Mouse (Mus musculus) liver, adult 2 months (tissue): Measurements from ENCODE around the gene Trabd. TPM values are rescaled to one million over a fixed set of nuclear protein-coding genes. Genes with fewer than 3 reads are reported as not detected.

ENCODE experiments used
- DNase-seq: peaks from one replicate; pipeline ENCODE4 v3.0.0-alpha.2; 2011; ENCODE audit warnings: low read depth, low spot score; ENCODE audit errors: extremely low read depth
- H3K27ac ChIP-seq: fragments of 200-500 bp; replicated peaks from 2 replicates; pipeline ENCODE4 v1.5.1; 2012; ENCODE audit warnings: low read depth, mild to moderate bottlenecking, control low read depth, inconsistent platforms, low read length; ENCODE audit not compliant: insufficient read depth
- H3K27me3 ChIP-seq: fragments of 200-500 bp; 2 replicates; pipeline ENCODE4 v1.6.1; 2012; ENCODE audit warnings: mild to moderate bottlenecking, moderate library complexity, low read length, inconsistent platforms; ENCODE audit not compliant: control insufficient read depth, insufficient read depth
- H3K36me3 ChIP-seq: fragments of 200-500 bp; 2 replicates; pipeline ENCODE4 v1.6.1; 2012; ENCODE audit warnings: low read length, inconsistent platforms; ENCODE audit not compliant: control insufficient read depth, insufficient read depth
- H3K4me1 ChIP-seq: fragments of 200-500 bp; 2 replicates; pipeline ENCODE4 v1.6.1; 2011; ENCODE audit warnings: low read length; ENCODE audit not compliant: control insufficient read depth, insufficient read depth
- H3K4me3 ChIP-seq: fragments of 200-500 bp; 2 replicates; pipeline ENCODE4 v1.5.1; 2011; ENCODE audit warnings: low read depth, mild to moderate bottlenecking, control low read depth, low read length, moderate library complexity; ENCODE audit not compliant: insufficient read depth
- H3K79me2 ChIP-seq: fragments of 200-500 bp; 2 replicates; pipeline ENCODE4 v1.6.1; 2012; ENCODE audit warnings: inconsistent platforms, mild to moderate bottlenecking, low read length, moderate library complexity; ENCODE audit not compliant: control insufficient read depth, insufficient read depth
- H3K9ac ChIP-seq: fragments of 200-500 bp; 2 replicates; pipeline ENCODE4 v1.6.1; 2012; ENCODE audit warnings: low read depth, mild to moderate bottlenecking, control low read depth, inconsistent platforms, low read length
- CTCF ChIP-seq: fragments of 200-500 bp; IDR thresholded peaks from 2 replicates; pipeline ENCODE4 v1.5.1; 2011; ENCODE audit warnings: low read depth, low read length, control low read depth
- POLR2A ChIP-seq: fragments of 200-500 bp; IDR thresholded peaks from 2 replicates; pipeline ENCODE4 v1.6.1; 2011; ENCODE audit warnings: low read length, control low read depth; ENCODE audit not compliant: insufficient read depth; ENCODE audit errors: extremely low read depth
- WGBS: fragments of 180-500 bp; shearing (Covaris S2); methylation state at CpG from one replicate; pipeline ENCODE4 v1.1.7; 2018; 5-methylcytosine and 5-hydroxymethylcytosine counted together
- polyA plus RNA-seq: library from polyadenylated mRNA; depleted of rRNA; stranded (reverse); fragments of >200 nt; gene quantifications from 2 replicates; pipeline ENCODE4 v1.2.3, GENCODE M21; 2012
- total RNA-seq: library from RNA; depleted of rRNA; stranded (reverse); fragments of >200 nt; gene quantifications from 2 replicates; pipeline ENCODE4 v1.2.3, GENCODE M21; 2014

Gene Trabd
- total and polyA plus RNA-seq, 2 experiments = 64.0 to 81.6 TPM

DNA sequence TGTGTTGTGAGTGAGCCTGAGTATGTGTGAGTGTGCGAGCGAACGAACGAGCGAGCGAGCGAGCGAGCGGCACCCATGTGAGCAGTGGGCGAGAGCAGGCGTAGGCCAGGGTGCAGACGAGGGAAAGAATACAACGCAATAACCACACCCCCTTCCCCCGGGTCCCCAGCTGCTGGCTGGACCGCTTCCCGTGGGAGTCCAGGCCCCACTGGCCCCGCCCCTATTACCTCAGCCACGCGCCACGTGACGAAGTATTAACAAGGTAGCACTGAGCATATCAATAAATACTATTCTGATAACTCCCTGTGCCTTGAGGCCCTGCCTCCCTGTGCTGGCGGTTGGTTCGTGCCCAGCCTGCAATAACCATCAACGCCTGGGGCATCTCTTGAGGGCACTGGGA is 4.3 kb upstream of the Trabd start:
- H3K27me3 ChIP-seq = peaks cover 20% of the 10 kb centered on the region
- H3K4me3 ChIP-seq = no peak overlapping the region
- H3K27ac ChIP-seq = no peak overlapping the region
- no peak overlapping the region for H3K9ac ChIP-seq
- 71% methylated on average over 24 of the region's 24 CpGs for WGBS
- H3K4me1 ChIP-seq = peaks cover 3% of the 10 kb centered on the region; the same call in 1 of the 2 replicates
- TF ChIP-seq CTCF (no peak), POLR2A (no peak)
- H3K79me2 ChIP-seq = no peaks in the 10 kb centered on the region
- no peaks in the 10 kb centered on the region for H3K36me3 ChIP-seq
- no peak for DNase-seq

DNA sequence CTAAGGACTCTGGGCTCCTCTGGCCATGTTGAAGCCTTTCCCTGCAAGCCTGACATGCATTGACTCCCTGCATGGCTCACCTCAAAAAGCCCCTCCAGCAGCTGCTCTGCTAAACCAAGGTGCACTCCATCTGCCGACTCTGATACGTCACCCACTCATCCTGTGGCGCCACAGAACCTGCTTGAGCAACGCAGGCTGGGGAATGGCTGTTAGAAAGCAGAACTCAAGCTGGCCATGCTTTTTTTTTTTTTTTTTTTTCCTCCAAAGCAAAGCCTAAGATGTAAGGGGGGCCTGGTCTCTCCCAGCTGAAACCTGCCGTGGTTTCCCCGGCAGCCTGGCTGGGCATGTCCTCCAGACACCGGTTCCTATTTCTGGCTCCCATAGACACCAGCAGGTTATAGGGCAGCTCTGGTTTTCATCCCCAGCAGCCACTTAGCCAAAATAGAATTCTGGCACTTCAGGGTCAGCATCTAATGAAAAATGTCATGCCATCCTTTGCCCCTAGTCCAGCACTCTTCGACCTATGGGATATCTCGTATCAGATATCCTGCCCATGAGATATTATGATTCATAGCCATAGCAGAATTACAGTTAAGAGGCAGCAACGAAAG is 826 bp upstream of the Trabd start:
- H3K36me3 ChIP-seq = no peaks in the 10 kb centered on the region
- H3K27me3 ChIP-seq = no peaks in the 10 kb centered on the region
- no peak for TF ChIP-seq CTCF
- no peak for DNase-seq
- no peak overlapping the region for H3K27ac ChIP-seq
- WGBS = 88% methylated on average over 10 of the region's 10 CpGs
- no peak overlapping the region for H3K4me3 ChIP-seq
- peaks cover 15% of the 10 kb centered on the region for H3K4me1 ChIP-seq
- peaks cover 21% of the 10 kb centered on the region; the same call in 1 of the 2 replicates for H3K79me2 ChIP-seq
- H3K9ac ChIP-seq = no peak overlapping the region

DNA sequence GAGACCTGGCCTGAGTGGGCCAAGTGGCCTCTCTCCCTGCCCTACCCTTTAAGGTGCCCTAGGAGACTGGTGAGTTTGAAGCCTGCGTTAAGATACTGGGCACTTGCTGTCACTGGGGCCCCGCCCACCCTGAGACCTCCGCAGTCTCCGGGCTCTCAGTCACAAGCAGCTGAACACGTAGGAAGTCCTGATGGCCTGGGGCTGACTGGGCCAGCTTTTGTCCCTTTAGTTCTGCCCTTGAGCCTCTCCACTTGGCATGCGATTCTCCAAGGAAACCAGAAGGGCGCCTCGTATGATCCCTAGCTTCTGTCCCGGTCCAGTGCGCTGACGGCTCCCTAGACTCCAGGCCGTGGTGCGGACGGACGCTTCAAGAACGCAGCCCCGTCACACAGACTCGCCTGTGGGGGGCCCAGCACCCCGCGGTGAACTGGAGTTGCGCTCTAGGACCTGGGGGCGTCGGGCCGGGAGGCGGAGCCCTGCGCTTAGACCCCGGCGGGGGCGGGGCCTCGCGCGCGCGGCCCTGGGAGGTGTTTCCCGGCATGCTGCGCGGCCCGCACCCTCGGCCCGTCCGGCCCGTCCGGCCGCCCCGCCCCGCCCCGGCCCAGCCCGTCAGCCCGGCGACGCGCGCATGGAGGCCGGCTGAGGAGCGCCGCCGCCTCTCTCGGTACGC is 689 bp downstream of the Trabd start:
- Histone ChIP-seq H3K4me3 (peak overlapping the region; percentile 96), H3K27ac (peak overlapping the region; percentile 96), H3K4me1 (peaks cover 15% of the 10 kb centered on the region), H3K36me3 (0 out of 2 replicates have a peak, but pooled peaks cover 2% of the 10 kb centered on the region), H3K27me3 (no peaks in the 10 kb centered on the region), H3K9ac (peak overlapping the region; percentile 96), H3K79me2 (peaks cover 21% of the 10 kb centered on the region; the same call in 1 of the 2 replicates)
- peak; percentile 62 for DNase-seq
- under 1% methylated on average over 57 of the region's 59 CpGs for WGBS
- TF ChIP-seq CTCF (no peak), POLR2A (peak; percentile 70)

DNA sequence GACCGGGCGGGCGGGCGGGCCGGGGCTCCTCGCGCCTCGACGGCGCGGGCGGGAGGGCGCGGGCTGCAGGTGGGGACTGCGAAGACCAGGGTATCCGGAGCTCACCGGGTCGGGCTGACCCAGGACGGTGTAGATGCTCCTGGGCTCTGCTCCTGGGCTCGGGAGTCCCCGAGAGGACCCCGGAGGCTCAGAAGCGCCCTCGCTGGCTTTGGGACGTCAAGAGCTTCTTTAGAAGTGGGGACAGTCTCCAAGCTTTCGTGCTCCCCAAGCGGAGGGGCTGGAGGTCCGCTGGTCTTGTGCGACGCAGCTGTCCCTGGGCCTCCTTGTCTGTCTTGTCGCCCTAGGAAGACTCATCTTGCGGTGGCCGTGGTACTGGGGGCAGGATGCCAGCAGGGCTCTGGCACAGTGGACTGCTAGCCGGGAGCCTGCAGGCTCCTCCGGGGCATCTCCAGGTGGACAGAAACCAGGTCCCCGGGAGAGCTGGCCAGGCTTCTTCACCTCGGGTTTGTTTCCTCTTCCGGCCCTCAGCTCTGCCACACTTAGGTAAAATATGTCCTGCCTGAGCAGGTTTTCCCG is 1.3 kb downstream of the Trabd start:
- H3K79me2 ChIP-seq = peaks cover 21% of the 10 kb centered on the region; the same call in 1 of the 2 replicates
- peak overlapping the region; percentile 96 for H3K9ac ChIP-seq
- peak; percentile 64 for DNase-seq
- TF ChIP-seq POLR2A (no peak), CTCF (no peak)
- under 1% methylated on average over 36 of the region's 39 CpGs for WGBS
- 0 out of 2 replicates have a peak, but pooled peaks cover 2% of the 10 kb centered on the region for H3K36me3 ChIP-seq
- no peaks in the 10 kb centered on the region for H3K27me3 ChIP-seq
- peak overlapping the region; percentile 96 for H3K4me3 ChIP-seq
- H3K27ac ChIP-seq = peak overlapping the region; percentile 97
- H3K4me1 ChIP-seq = peaks cover 15% of the 10 kb centered on the region

DNA sequence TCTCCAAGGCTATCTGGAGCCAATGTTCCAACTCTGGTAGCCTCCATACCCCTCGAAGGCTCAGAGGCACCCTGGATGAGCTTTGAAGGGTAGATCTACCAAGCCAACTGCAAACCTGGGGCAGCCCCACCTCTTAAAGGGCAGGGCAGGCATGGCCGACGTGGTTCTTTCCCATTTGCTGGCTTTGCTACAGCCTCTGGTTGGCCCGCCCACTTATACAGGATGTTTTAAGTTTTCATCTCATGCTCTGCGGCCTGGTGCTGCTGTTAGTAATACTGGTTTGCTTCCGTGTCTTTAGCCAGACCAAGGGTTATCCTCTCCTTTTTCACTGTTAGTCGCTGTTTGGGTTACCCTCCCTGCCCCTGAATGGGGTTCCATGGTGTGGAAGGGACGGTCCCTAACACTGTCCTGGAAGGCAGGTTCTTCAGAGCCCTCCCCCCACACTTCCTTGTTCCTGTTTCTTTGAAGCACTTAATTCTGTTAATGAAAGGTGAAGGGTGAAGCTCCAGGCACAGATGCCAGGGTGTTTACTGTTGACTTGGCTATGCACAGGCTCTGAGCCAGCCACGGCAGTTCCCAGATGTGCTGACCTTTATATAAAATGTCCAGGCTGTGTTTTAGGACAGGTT is 3.4 kb downstream of the Trabd start:
- TF ChIP-seq POLR2A (peak; percentile 82), CTCF (no peak)
- WGBS = 5% methylated on average over 9 of the region's 9 CpGs

More for the DNA sequence above, 3.4 kb downstream of the Trabd start:
- Histone ChIP-seq H3K4me1 (peaks cover 17% of the 10 kb centered on the region), H3K27ac (peak overlapping the region; percentile 97), H3K9ac (peak overlapping the region; percentile 96), H3K36me3 (peaks cover 4% of the 10 kb centered on the region; the same call in 1 of the 2 replicates), H3K27me3 (no peaks in the 10 kb centered on the region), H3K79me2 (peaks cover 21% of the 10 kb centered on the region; the same call in 1 of the 2 replicates), H3K4me3 (peak overlapping the region; percentile 96)
- peak; percentile 88 for DNase-seq
